Mouse (Mus musculus) stomach, embryonic 15.5 days (tissue): ENCODE measurements around the gene Tex44. TPM values are rescaled to one million over a fixed set of nuclear protein-coding genes. Genes with fewer than 3 reads are reported as not detected.

ENCODE experiments used
- polyA plus RNA-seq: library from polyadenylated mRNA; unstranded; fragments of >200 nt; fragmentation: Nextera tagmentation; extraction: Ambion mirVana; gene quantifications from 2 replicates; pipeline ENCODE4 v1.2.1, GENCODE M21; 2015

Tex44 gene
- polyA plus RNA-seq, 1 experiment from 2014 or later, result not detected

Other genes with a start within 250 kb of the Tex44 start
- 4.6 and 5.5 TPM in 2 replicates for gene B3gnt7, start 123.5 kb upstream of the Tex44 start, polyA plus RNA-seq
- gene Ncl, start 66.9 kb upstream of the Tex44 start, polyA plus RNA-seq, result 368 and 423 TPM in 2 replicates
- not detected in 2 replicates for gene Nmur1, start 101 bp upstream of the Tex44 start, polyA plus RNA-seq
- 2,449 and 2,521 TPM in 2 replicates for gene Ptma, start 100.4 kb downstream of the Tex44 start, polyA plus RNA-seq
- gene Pde6d, start 156.3 kb downstream of the Tex44 start, polyA plus RNA-seq, result 53.7 and 59.4 TPM in 2 replicates
- 31.7 and 33.8 TPM in 2 replicates for gene Cops7b, start 156.6 kb downstream of the Tex44 start, polyA plus RNA-seq
- gene Nppc, start 244.2 kb downstream of the Tex44 start, polyA plus RNA-seq, result 2.5 and 3.0 TPM in 2 replicates